Mouse (Mus musculus) testis, adult 2 months (tissue): Measurements from ENCODE around the gene Foxo3.

ENCODE experiments used
- CTCF ChIP-seq: fragments of 200-500 bp; IDR thresholded peaks from 2 replicates; pipeline ENCODE4 v1.5.1; 2012; ENCODE audit warnings: low read depth, mild to moderate bottlenecking, inconsistent platforms, low read length, moderate library complexity; ENCODE audit not compliant: control insufficient read depth, insufficient read depth, insufficient replicate concordance
- POLR2A ChIP-seq: fragments of 200-500 bp; IDR thresholded peaks from 2 replicates; pipeline ENCODE4 v1.6.1; 2012; ENCODE audit warnings: low read depth, mild to moderate bottlenecking, inconsistent platforms, low read length, moderate library complexity; ENCODE audit not compliant: control insufficient read depth

- TF ChIP-seq CTCF (no peak), POLR2A (no peak)
These were observed 39.0 kb downstream of the Foxo3 start for GRCm38 (mm10) chr10:42237556-42237955.
